Mouse (Mus musculus) forebrain, embryonic 15.5 days (tissue): ENCODE data around the gene 1110059E24Rik. TPM values are rescaled to one million over a fixed set of nuclear protein-coding genes. Genes with fewer than 3 reads are reported as not detected.

Experiments
- ATAC-seq: fragments of 200-750 bp; cut with Nextera tagmentation; replicated peaks from 2 replicates; pipeline ENCODE4 v1.8.0; 2017; ENCODE audit warnings: mild to moderate bottlenecking, moderate TSS enrichment, moderate library complexity
- H3K27ac ChIP-seq: fragments of 300-500 bp; sonication (generic); replicated peaks from 2 replicates; pipeline ENCODE4 v1.5.1; 2015; ENCODE audit warnings: mild to moderate bottlenecking, inconsistent platforms
- H3K27me3 ChIP-seq: fragments of 300-500 bp; sonication (generic); 2 replicates; pipeline ENCODE4 v1.6.1; 2015; ENCODE audit warnings: inconsistent platforms
- H3K36me3 ChIP-seq: fragments of 300-500 bp; sonication (generic); 2 replicates; pipeline ENCODE4 v1.6.1; 2015; ENCODE audit warnings: mild to moderate bottlenecking, inconsistent platforms
- H3K4me1 ChIP-seq: fragments of 300-500 bp; sonication (generic); 2 replicates; pipeline ENCODE4 v1.6.1; 2015; ENCODE audit warnings: inconsistent platforms
- H3K4me2 ChIP-seq: fragments of 300-500 bp; sonication (generic); replicated peaks from 2 replicates; pipeline ENCODE4 v1.6.1; 2015; ENCODE audit warnings: mild to moderate bottlenecking, inconsistent platforms
- H3K4me3 ChIP-seq: fragments of 300-500 bp; sonication (generic); 2 replicates; pipeline ENCODE4 v1.5.1; 2015; ENCODE audit warnings: mild to moderate bottlenecking, inconsistent platforms
- H3K9ac ChIP-seq: fragments of 300-500 bp; sonication (generic); replicated peaks from 2 replicates; pipeline ENCODE4 v1.6.1; 2015; ENCODE audit warnings: mild to moderate bottlenecking, inconsistent platforms
- H3K9me3 ChIP-seq: fragments of 300-500 bp; sonication (generic); 2 replicates; pipeline ENCODE4 v1.6.1; 2016; ENCODE audit warnings: inconsistent platforms
- WGBS: fragments of 180-500 bp; shearing (Covaris S2); methylation state at CpG from one replicate; pipeline ENCODE4 v1.1.7; 2015; ENCODE audit warnings: mixed read lengths; 5-methylcytosine and 5-hydroxymethylcytosine counted together
- polyA plus RNA-seq: library from polyadenylated mRNA; unstranded; fragments of >200 nt; fragmentation: Nextera tagmentation; extraction: Ambion mirVana; gene quantifications from 2 replicates; pipeline ENCODE4 v1.2.1, GENCODE M21; 2015

The 1110059E24Rik gene
- polyA plus RNA-seq, 1 experiment from 2014 or later, result 57.7 TPM

DNA sequence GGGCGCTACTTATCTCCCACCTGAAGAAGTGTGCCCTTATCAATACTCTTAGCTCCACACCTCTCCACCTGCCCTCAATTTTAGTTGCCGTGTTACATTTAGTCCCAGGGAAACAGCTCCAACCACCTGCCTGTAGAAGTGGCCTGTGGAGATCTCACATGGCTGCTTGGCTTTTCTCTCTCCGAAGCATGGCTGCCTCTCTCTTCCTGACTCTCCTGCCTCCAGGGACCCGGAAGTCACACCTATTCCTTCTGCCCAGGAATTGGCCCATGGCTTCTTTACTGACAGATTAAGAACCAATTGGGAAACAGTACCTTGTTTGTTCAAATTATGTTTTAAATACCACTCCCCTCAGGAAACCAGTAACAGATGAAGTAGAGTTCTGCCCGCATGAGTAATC, 86.3 kb downstream of the 1110059E24Rik start:
- Histone ChIP-seq H3K4me3 (no peak overlapping the region), H3K4me2 (no peak overlapping the region), H3K27ac (no peak overlapping the region), H3K4me1 (0 out of 2 replicates have a peak, but pooled peaks cover 3% of the 10 kb centered on the region), H3K27me3 (no peaks in the 10 kb centered on the region), H3K9me3 (no peaks in the 10 kb centered on the region), H3K36me3 (no peaks in the 10 kb centered on the region), H3K9ac (no peak overlapping the region)
- no peak for ATAC-seq
- WGBS, result 92% methylated on average over 5 of the region's 5 CpGs

DNA sequence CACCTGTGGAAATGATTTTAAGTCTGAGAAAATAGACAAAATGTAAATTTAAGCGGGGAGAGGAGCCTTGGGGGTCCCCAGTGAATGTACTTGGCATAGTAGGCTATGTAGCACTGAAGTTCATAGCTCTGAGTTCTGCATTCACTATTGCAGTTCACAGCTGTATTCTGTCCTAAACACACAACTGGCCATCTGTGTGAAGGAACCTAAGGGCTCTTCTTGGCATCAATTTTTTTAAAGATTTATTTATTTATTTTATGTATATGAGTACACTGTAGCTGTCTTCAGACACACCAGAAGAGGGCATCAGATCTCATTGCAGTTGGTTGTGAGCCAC, 88.3 kb downstream of the 1110059E24Rik start:
- ATAC-seq, result peak; percentile 46
- 2% methylated on average over 1 of the region's 1 CpGs for WGBS
- 0 out of 2 replicates have a peak, but pooled peaks cover 3% of the 10 kb centered on the region for H3K4me1 ChIP-seq
- no peak overlapping the region for H3K27ac ChIP-seq
- no peaks in the 10 kb centered on the region for H3K27me3 ChIP-seq
- no peak overlapping the region for H3K4me3 ChIP-seq
- no peaks in the 10 kb centered on the region for H3K9me3 ChIP-seq
- H3K4me2 ChIP-seq, result no peak overlapping the region
- H3K36me3 ChIP-seq, result no peaks in the 10 kb centered on the region
- H3K9ac ChIP-seq, result no peak overlapping the region

GRCm38 (mm10) chr19:21563789-21564460, 88.9 kb downstream of the 1110059E24Rik start:
- no peak overlapping the region for H3K27ac ChIP-seq
- ATAC-seq, result peak; percentile 92
- H3K9me3 ChIP-seq, result no peaks in the 10 kb centered on the region
- H3K36me3 ChIP-seq, result no peaks in the 10 kb centered on the region
- 27% methylated on average over 11 of the region's 11 CpGs for WGBS
- no peak overlapping the region for H3K9ac ChIP-seq
- H3K27me3 ChIP-seq, result no peaks in the 10 kb centered on the region
- no peak overlapping the region for H3K4me3 ChIP-seq
- no peak overlapping the region for H3K4me2 ChIP-seq
- 0 out of 2 replicates have a peak, but pooled peaks cover 3% of the 10 kb centered on the region for H3K4me1 ChIP-seq

- Histone ChIP-seq H3K4me2 (no peak overlapping the region), H3K36me3 (no peaks in the 10 kb centered on the region), H3K9me3 (no peaks in the 10 kb centered on the region), H3K27ac (no peak overlapping the region), H3K4me3 (no peak overlapping the region), H3K4me1 (0 out of 2 replicates have a peak, but pooled peaks cover 3% of the 10 kb centered on the region), H3K9ac (no peak overlapping the region), H3K27me3 (no peaks in the 10 kb centered on the region)
- ATAC-seq, result no peak
- WGBS, result 88% methylated on average over 3 of the region's 3 CpGs
These were observed 89.8 kb downstream of the 1110059E24Rik start for GRCm38 (mm10) chr19:21562996-21563395.

- Histone ChIP-seq H3K36me3 (no peaks in the 10 kb centered on the region), H3K9me3 (no peaks in the 10 kb centered on the region), H3K9ac (no peak overlapping the region), H3K4me1 (no peaks in the 10 kb centered on the region), H3K4me3 (no peak overlapping the region), H3K27ac (no peak overlapping the region), H3K4me2 (no peak overlapping the region), H3K27me3 (no peaks in the 10 kb centered on the region)
- 80% methylated on average over 9 of the region's 9 CpGs for WGBS
- no peak for ATAC-seq
These were observed 100.0 kb downstream of the 1110059E24Rik start for GRCm38 (mm10) chr19:21552801-21553200.

DNA sequence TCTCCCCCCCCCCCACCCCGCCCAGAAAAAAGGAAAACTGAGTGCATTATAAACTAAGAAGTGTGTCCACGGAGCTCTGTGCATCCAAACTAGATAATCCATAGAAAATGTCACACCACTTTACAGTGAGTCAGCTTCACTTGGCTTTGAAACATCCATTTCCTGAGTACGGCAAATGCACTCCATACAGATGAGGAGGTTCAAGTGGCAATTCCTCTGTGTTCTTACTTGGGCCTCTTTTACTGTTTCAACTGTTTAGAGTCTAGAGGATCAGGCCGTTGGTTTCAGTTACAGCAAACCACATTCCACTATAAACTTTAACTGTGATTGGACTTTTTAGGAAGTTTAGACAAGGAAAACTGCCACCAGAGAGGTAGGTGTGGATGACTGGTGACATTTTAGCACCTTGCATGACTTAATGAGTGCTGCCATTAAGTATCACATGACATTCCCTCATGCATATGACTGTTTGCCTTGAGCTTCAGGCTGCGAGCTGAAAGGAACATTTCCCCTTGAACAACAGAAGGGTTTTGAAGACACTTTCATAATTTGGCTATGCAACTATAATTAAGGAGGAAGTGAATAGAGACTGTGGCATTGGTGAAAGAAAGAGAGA, 100.7 kb downstream of the 1110059E24Rik start:
- Histone ChIP-seq H3K9me3 (no peaks in the 10 kb centered on the region), H3K9ac (no peak overlapping the region), H3K27ac (no peak overlapping the region), H3K36me3 (no peaks in the 10 kb centered on the region), H3K4me3 (no peak overlapping the region), H3K27me3 (no peaks in the 10 kb centered on the region), H3K4me1 (no peaks in the 10 kb centered on the region), H3K4me2 (no peak overlapping the region)
- WGBS, result 77% methylated on average over 4 of the region's 5 CpGs
- no peak for ATAC-seq

GRCm38 (mm10) chr19:21549713-21550112, 103.1 kb downstream of the 1110059E24Rik start:
- Histone ChIP-seq H3K36me3 (no peaks in the 10 kb centered on the region), H3K9me3 (no peaks in the 10 kb centered on the region), H3K27ac (no peak overlapping the region), H3K27me3 (no peaks in the 10 kb centered on the region), H3K4me1 (no peaks in the 10 kb centered on the region), H3K4me3 (no peak overlapping the region), H3K9ac (no peak overlapping the region), H3K4me2 (no peak overlapping the region)
- ATAC-seq, result no peak
- 96% methylated on average over 3 of the region's 3 CpGs for WGBS

GRCm38 (mm10) chr19:21548947-21549346, 103.8 kb downstream of the 1110059E24Rik start:
- Histone ChIP-seq H3K4me3 (no peak overlapping the region), H3K9me3 (no peaks in the 10 kb centered on the region), H3K27me3 (no peaks in the 10 kb centered on the region), H3K9ac (no peak overlapping the region), H3K4me1 (no peaks in the 10 kb centered on the region), H3K36me3 (no peaks in the 10 kb centered on the region), H3K4me2 (no peak overlapping the region), H3K27ac (no peak overlapping the region)
- WGBS, result 83% methylated on average over 3 of the region's 3 CpGs
- no peak for ATAC-seq

- no peaks in the 10 kb centered on the region for H3K27me3 ChIP-seq
- WGBS, result 91% methylated on average over 3 of the region's 3 CpGs
- H3K9me3 ChIP-seq, result no peaks in the 10 kb centered on the region
- no peak overlapping the region for H3K9ac ChIP-seq
- H3K4me1 ChIP-seq, result no peaks in the 10 kb centered on the region
- H3K4me3 ChIP-seq, result no peak overlapping the region
- no peak overlapping the region for H3K27ac ChIP-seq
- H3K36me3 ChIP-seq, result no peaks in the 10 kb centered on the region
- ATAC-seq, result no peak
- no peak overlapping the region for H3K4me2 ChIP-seq
These were observed 115.7 kb downstream of the 1110059E24Rik start for GRCm38 (mm10) chr19:21537125-21537524.

Other genes with a start within 250 kb of the 1110059E24Rik start
- gene Gda, start 179.5 kb downstream of the 1110059E24Rik start, polyA plus RNA-seq, result 2.1 and 2.7 TPM in 2 replicates
- 36.5 and 44.1 TPM in 2 replicates for gene Abhd17b, start 209 bp upstream of the 1110059E24Rik start, polyA plus RNA-seq
- 39.3 and 43.0 TPM in 2 replicates for gene Cemip2, start 125.4 kb upstream of the 1110059E24Rik start, polyA plus RNA-seq